Mouse (Mus musculus) frontal cortex, postnatal 14 days (tissue): Measurements from ENCODE around the gene Cybrd1.

Experiments used
- DNase-seq, 2 experiments: peaks; one replicate each; pipeline ENCODE4 v3.0.0; 2022; ENCODE audit warnings: low spot score in 2 of 2

Gene Cybrd1

DNA sequence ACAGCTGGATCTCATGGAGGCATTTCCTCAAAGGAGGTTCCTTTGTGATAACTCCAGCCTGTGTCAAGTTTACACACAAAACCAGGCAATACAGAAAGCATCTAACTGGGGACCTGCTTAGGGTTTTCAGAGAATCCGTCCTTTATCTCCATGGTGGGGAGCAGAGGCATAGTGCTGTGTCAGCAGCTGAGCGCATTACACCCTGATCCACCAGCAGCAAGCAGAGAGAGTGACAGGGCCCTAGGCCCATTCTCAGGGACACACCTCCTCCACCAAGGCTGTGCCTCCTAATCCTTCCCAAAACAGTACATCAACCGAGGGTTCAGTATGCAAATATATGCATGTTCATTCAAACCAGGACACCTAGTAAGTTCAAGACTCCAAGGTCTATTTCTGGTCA is 55.3 kb downstream of the Cybrd1 start:
- no peak for DNase-seq

DNA sequence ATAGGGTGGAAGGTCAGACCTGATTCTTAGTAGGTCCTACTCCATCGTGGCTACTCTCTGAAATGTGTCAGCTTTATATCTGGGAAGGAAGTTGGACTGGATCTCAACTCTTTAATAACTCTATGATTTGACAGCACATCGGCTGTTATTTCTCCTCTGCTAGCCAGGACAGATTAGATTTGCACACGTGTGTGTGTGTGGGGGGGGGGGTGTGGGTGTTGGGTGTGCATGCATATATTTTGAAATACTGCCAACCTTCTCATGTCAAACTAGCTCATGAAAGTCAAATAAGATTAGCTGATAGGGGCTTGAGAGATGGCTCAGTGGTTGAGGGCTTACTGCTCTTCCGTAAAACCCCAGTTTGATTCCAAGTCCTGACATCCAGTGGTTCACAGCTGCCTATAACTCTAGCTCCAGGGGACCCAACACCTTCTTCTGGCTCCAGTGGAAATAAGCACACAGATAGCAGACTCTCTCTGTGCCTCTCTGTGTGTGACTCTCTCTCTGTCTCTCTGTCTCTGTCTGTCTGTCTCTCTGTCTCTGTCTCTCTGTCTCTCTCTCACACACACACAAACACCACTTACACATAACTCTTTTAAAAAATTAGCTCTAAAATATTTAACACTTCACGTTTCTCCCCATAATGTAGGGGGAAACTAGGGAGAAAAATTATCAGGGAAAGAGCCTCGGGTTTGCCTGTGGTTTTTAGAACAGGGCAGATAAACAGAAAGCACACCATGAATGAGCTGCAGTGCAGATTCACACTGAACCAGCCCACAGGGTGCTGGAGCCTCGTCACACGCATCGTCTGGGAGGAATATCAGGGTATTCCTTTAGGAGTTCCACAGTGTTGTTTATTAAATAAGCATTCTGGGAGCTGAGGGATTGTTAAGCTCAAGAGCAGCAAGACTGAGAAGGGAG is 58.9 kb downstream of the Cybrd1 start:
- no peak for DNase-seq

DNA sequence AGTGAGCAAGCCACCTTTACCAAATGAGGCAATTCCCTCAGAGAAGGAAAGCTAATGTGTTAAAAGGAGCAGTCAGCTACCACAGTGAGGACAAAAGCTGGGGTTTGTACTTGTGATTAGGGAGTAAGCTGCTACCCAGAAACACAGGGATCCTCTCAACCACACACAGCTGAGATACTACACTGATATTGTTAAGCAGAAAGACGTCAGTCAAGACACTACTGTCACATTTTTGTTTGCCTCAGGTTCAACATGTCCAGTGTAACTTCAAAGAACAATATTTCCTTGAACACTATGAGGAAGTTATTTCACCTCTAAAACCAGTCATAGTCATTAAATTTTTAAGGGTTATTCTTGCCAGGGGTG is 59.5 kb downstream of the Cybrd1 start:
- no peak for DNase-seq

DNA sequence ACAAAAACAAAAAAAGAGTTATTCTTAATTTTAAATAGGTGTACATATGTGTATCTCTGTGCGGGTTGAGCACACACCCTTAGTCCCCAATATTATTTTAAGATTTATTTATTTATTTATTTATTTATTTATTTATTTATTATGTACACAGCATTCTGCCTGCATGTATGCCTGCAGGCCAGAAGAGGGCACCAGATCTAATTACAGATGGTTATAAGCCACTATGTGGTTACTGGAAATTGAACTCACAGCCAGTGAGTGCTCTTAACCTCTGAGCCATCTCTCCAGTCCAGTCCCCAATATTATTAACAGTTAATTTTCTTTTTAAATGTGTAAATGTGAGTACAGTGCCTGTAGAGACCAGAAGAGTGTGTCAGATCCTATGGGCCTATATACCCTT is 60.0 kb downstream of the Cybrd1 start:
- no peak for DNase-seq

DNA sequence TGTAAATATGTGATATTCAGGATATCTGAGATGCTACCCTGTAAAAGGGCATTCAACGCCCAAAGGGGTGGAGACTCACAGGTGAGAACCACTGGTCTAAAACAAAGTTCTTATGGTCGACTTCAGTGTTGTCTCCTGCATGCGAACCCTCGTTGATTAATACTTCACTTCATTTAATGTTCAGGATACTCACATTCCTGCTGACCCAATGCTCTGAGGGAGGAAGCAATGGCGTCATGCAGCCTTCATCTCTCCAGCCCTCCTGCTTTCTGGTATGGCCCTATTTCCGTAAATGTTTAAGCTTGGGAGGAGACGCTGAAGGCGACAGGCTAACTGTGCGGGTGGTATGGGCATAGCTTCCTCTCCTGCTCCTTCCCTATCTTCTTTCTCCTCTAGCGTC is 62.0 kb downstream of the Cybrd1 start:
- no peak for DNase-seq

- DNase-seq, result no peak
These were observed 63.0 kb downstream of the Cybrd1 start for GRCm38 (mm10) chr2:71180566-71181217.

GRCm38 (mm10) chr2:71187950-71188349 is 70.2 kb downstream of the Cybrd1 start:
- DNase-seq, result no peak

- no peak for DNase-seq
These were observed 71.1 kb downstream of the Cybrd1 start for GRCm38 (mm10) chr2:71188861-71189260.

- DNase-seq, result no peak
These were observed 73.9 kb downstream of the Cybrd1 start for GRCm38 (mm10) chr2:71191391-71192194.

DNA sequence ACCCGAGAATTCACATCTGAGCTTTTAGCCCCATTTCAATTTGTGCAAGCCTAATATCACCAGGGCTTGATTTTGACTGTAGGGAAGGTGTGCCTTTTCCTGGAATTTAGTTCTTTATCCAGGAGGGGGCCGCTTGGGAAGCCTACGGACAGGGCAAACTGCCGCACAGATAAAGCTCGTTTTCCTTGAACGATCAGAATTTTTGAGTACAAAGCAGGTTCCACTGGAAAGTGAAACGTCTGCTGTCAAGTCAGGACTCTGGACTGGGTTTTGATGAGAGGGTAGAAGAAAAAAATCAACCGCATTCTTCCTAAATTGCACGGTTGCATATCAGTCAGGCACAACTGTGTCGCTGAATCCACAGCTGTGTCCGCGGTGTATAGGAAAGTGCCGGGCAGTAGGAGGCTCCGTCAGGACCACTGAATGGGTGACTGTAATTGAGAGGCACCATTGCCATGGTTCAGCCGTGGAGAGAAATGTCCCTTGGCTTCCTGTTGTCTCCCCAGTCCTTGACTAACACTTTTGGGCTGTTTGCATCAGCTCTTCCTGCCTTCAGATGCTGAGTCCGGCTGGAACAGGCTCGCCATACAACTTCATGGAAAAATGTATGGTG is 74.6 kb downstream of the Cybrd1 start:
- DNase-seq, result no peak
